Mouse (Mus musculus) MEL (cell line): ENCODE measurements around the gene Cdkal1. TPM values are rescaled to one million over a fixed set of nuclear protein-coding genes. Genes with fewer than 3 reads are reported as not detected.

Source experiments
- DNase-seq: peaks from one replicate; pipeline ENCODE4 v3.0.0; 2011; ENCODE audit warnings: low read depth, low spot score
- H3K27ac ChIP-seq: 2 replicates; pipeline ENCODE4 v1.5.1; 2012; ENCODE audit warnings: low read depth, mild to moderate bottlenecking, control low read depth, low read length, moderate library complexity; ENCODE audit not compliant: control insufficient read depth
- H3K27me3 ChIP-seq, 2 experiments: fragments of 150-350 bp in 1 of 2; sonication (generic) in 1 of 2; 2 replicates each; pipeline ENCODE4 v1.6.1; 2012; ENCODE audit warnings: low read length in 2 of 2, mild to moderate bottlenecking in 2 of 2, improper control_type of control experiment in 1 of 2, moderate library complexity in 1 of 2; ENCODE audit not compliant: insufficient read depth in 2 of 2, control insufficient read depth in 1 of 2
- H3K36me3 ChIP-seq, 2 experiments: 2 replicates each; pipeline ENCODE4 v1.6.1; 2012 to 2014; ENCODE audit warnings: low read length in 2 of 2, improper control_type of control experiment in 1 of 2, inconsistent platforms in 1 of 2, mild to moderate bottlenecking in 1 of 2; ENCODE audit not compliant: insufficient read depth in 2 of 2, control insufficient read depth in 1 of 2
- H3K4me1 ChIP-seq, 2 experiments: fragments of 150-350 bp in 1 of 2; sonication (generic) in 1 of 2; 2 replicates each; pipeline ENCODE4 v1.6.1; 2012; ENCODE audit warnings: low read length in 2 of 2, improper control_type of control experiment in 1 of 2, mild to moderate bottlenecking in 1 of 2; ENCODE audit not compliant: insufficient read depth in 2 of 2, control insufficient read depth in 1 of 2
- H3K4me3 ChIP-seq, 2 experiments: fragments of 150-350 bp in 1 of 2; sonication (generic) in 1 of 2; 2 replicates each; pipeline ENCODE4 v1.5.1; 2012; ENCODE audit warnings: low read depth in 2 of 2, low read length in 2 of 2, mild to moderate bottlenecking in 2 of 2, moderate library complexity in 2 of 2, control low read depth in 1 of 2, improper control_type of control experiment in 1 of 2; ENCODE audit not compliant: control insufficient read depth in 1 of 2, insufficient read depth in 1 of 2
- H3K79me2 ChIP-seq: 2 replicates; pipeline ENCODE4 v1.6.1; 2012; ENCODE audit warnings: mild to moderate bottlenecking, low read length, moderate library complexity; ENCODE audit not compliant: control insufficient read depth, poor library complexity, insufficient read depth
- H3K9ac ChIP-seq: 2 replicates; pipeline ENCODE4 v1.6.1; 2012; ENCODE audit warnings: low read depth, mild to moderate bottlenecking, control low read depth, low read length, moderate library complexity; ENCODE audit not compliant: control insufficient read depth, poor library complexity, severe bottlenecking
- H3K9me3 ChIP-seq: fragments of 150-350 bp; sonication (generic); replicated peaks from 2 replicates; pipeline ENCODE4 v1.6.1; 2012; ENCODE audit warnings: mild to moderate bottlenecking, low read length, improper control_type of control experiment, moderate library complexity; ENCODE audit not compliant: insufficient read depth
- BHLHE40 ChIP-seq: IDR thresholded peaks from 2 replicates; pipeline ENCODE4 v1.6.1; 2012; ENCODE audit warnings: low read depth, mild to moderate bottlenecking, inconsistent platforms, low read length, improper control_type of control experiment, borderline replicate concordance
- CHD1 ChIP-seq: IDR thresholded peaks from 2 replicates; pipeline ENCODE4 v1.6.1; 2012; ENCODE audit warnings: low read depth, mild to moderate bottlenecking, inconsistent platforms, low read length, improper control_type of control experiment
- CHD2 ChIP-seq: IDR thresholded peaks from 2 replicates; pipeline ENCODE4 v1.6.1; 2011; ENCODE audit warnings: low read length, improper control_type of control experiment
- CTCF ChIP-seq, 3 experiments: IDR thresholded peaks in 2 of 3; conservative IDR thresholded peaks in 1 of 3; 2 replicates each; pipeline ENCODE4 v1.5.1; 2011 to 2012; ENCODE audit warnings: low read length in 3 of 3, low read depth in 2 of 3, mild to moderate bottlenecking in 2 of 3, improper control_type of control experiment in 1 of 3, inconsistent platforms in 1 of 3, mixed read lengths in 1 of 3, moderate library complexity in 1 of 3; ENCODE audit not compliant: control insufficient read depth in 1 of 3, insufficient read depth in 1 of 3, poor library complexity in 1 of 3, severe bottlenecking in 1 of 3
- ELF1 ChIP-seq: IDR thresholded peaks from 2 replicates; pipeline ENCODE4 v1.6.1; 2014; ENCODE audit warnings: low read depth, mild to moderate bottlenecking, inconsistent platforms, low read length, improper control_type of control experiment, moderate library complexity
- EP300 ChIP-seq, 2 experiments: IDR thresholded peaks; 2 replicates each; pipeline ENCODE4 v1.6.1; 2011; ENCODE audit warnings: improper control_type of control experiment in 2 of 2, low read length in 2 of 2, low read depth in 1 of 2, mild to moderate bottlenecking in 1 of 2
- GATA1 ChIP-seq: IDR thresholded peaks from 2 replicates; pipeline ENCODE4 v1.6.1; 2011; ENCODE audit warnings: low read depth, low read length, improper control_type of control experiment
- MAZ ChIP-seq: IDR thresholded peaks from 2 replicates; pipeline ENCODE4 v1.6.1; 2012; ENCODE audit warnings: low read depth, mild to moderate bottlenecking, inconsistent platforms, low read length, improper control_type of control experiment
- MEF2A ChIP-seq: IDR thresholded peaks from 2 replicates; pipeline ENCODE4 v1.6.1; 2014; ENCODE audit warnings: low read depth, mild to moderate bottlenecking, inconsistent platforms, low read length, improper control_type of control experiment; ENCODE audit not compliant: poor library complexity, insufficient replicate concordance, severe bottlenecking; ENCODE audit errors: extremely low read depth
- POLR2AphosphoS2 ChIP-seq: IDR thresholded peaks from 2 replicates; pipeline ENCODE4 v1.6.1; 2011; ENCODE audit warnings: low read length, improper control_type of control experiment
- RCOR1 ChIP-seq: IDR thresholded peaks from 2 replicates; pipeline ENCODE4 v1.6.1; 2012; ENCODE audit warnings: low read depth, mild to moderate bottlenecking, inconsistent platforms, low read length, improper control_type of control experiment
- TBP ChIP-seq: IDR thresholded peaks from 2 replicates; pipeline ENCODE4 v1.8.0; 2011; ENCODE audit warnings: low read depth, low read length, improper control_type of control experiment
- UBTF ChIP-seq: IDR thresholded peaks from 2 replicates; pipeline ENCODE4 v1.6.1; 2012; ENCODE audit warnings: low read depth, mild to moderate bottlenecking, inconsistent platforms, low read length, improper control_type of control experiment, moderate library complexity, borderline replicate concordance; ENCODE audit not compliant: insufficient read depth
- USF1 ChIP-seq: IDR thresholded peaks from 2 replicates; pipeline ENCODE4 v1.6.1; 2014; ENCODE audit warnings: low read depth, mild to moderate bottlenecking, inconsistent platforms, low read length, improper control_type of control experiment, moderate library complexity
- USF2 ChIP-seq, 2 experiments: IDR thresholded peaks; 2 replicates each; pipeline ENCODE4 v1.6.1; 2011 to 2012; ENCODE audit warnings: improper control_type of control experiment in 2 of 2, low read length in 2 of 2, borderline replicate concordance in 1 of 2, inconsistent platforms in 1 of 2, low read depth in 1 of 2, mild to moderate bottlenecking in 1 of 2; ENCODE audit not compliant: insufficient read depth in 1 of 2
- ZC3H11A ChIP-seq: IDR thresholded peaks from 2 replicates; pipeline ENCODE4 v1.6.1; 2012; ENCODE audit warnings: low read depth, mild to moderate bottlenecking, inconsistent platforms, low read length, improper control_type of control experiment
- ZKSCAN1 ChIP-seq: IDR thresholded peaks from 2 replicates; pipeline ENCODE4 v1.6.1; 2012; ENCODE audit warnings: low read depth, mild to moderate bottlenecking, inconsistent platforms, low read length, improper control_type of control experiment, moderate library complexity
- polyA plus RNA-seq, 2 experiments: library from polyadenylated mRNA; stranded (reverse) in 1 of 2; unstranded in 1 of 2; fragments of >175 nt in 1 of 2; fragments of >200 nt in 1 of 2; gene quantifications; 2 replicates each; pipeline versions ENCODE4 v1.2.1 to v1.2.4; 2012; ENCODE audit warnings: low replicate concordance in 2 of 2, low read depth in 1 of 2; ENCODE audit not compliant: insufficient read length in 2 of 2, insufficient read depth in 1 of 2, missing spikeins in 1 of 2
- total RNA-seq: library from RNA; depleted of rRNA; stranded (reverse); fragments of 300-350 nt; gene quantifications from 2 replicates; pipeline ENCODE4 v1.2.3, GENCODE M21; 2012

The Cdkal1 gene
- total and polyA plus RNA-seq, 3 experiments, result 10.6 to 11.0 TPM; not detected in 1

- no peak for DNase-seq
- no peaks in the 10 kb centered on the region for H3K79me2 ChIP-seq
- H3K9me3 ChIP-seq, result no peaks in the 10 kb centered on the region
- H3K27ac ChIP-seq, result no peak overlapping the region
- H3K27me3 ChIP-seq, result no peaks in the 10 kb centered on the region; a peak in 1 of 4 replicates
- H3K4me3 ChIP-seq, result no peak overlapping the region
- no peak overlapping the region for H3K9ac ChIP-seq
- TF ChIP-seq ZC3H11A (no peak), GATA1 (no peak), CTCF (IDR thresholded peaks at IDR 0.05 in 2 of 3, conservative IDR thresholded peaks at IDR 0.05 in 1 of 3; ENCODE audit: control insufficient read depth in 1 of 3, insufficient read depth in 1 of 3, low read depth in 2 of 3, low read length in 3 of 3, poor library complexity in 1 of 3, severe bottlenecking in 1 of 3) (no peak), USF2 (IDR thresholded peaks at IDR 0.05; ENCODE audit: borderline replicate concordance in 1 of 2, insufficient read depth in 1 of 2, low read depth in 1 of 2, low read length in 2 of 2) (no peak), TBP (no peak), EP300 (IDR thresholded peaks at IDR 0.05; ENCODE audit: low read depth in 1 of 2, low read length in 2 of 2) (no peak), MAZ (no peak), BHLHE40 (no peak), CHD1 (no peak), CHD2 (no peak), RCOR1 (no peak)
- no peaks in the 10 kb centered on the region for H3K36me3 ChIP-seq
- no peaks in the 10 kb centered on the region for H3K4me1 ChIP-seq
Measured at GRCm38 (mm10) chr13:29271451-29271850, 584.0 kb downstream of the Cdkal1 start.

- H3K27me3 ChIP-seq, result no peaks in the 10 kb centered on the region
- no peak for DNase-seq
- H3K4me3 ChIP-seq, result no peak overlapping the region
- no peak for TF ChIP-seq POLR2AphosphoS2
- no peak for TF ChIP-seq ZKSCAN1
- TF ChIP-seq ELF1, result no peak
- TF ChIP-seq RCOR1, result no peak
- TF ChIP-seq MEF2A, result no peak
- no peak for TF ChIP-seq UBTF
- TF ChIP-seq USF1, result no peak
- TF ChIP-seq GATA1, result no peak
- H3K79me2 ChIP-seq, result no peaks in the 10 kb centered on the region
- H3K9me3 ChIP-seq, result no peaks in the 10 kb centered on the region
- H3K36me3 ChIP-seq, result no peaks in the 10 kb centered on the region
- H3K4me1 ChIP-seq, result no peaks in the 10 kb centered on the region
- H3K9ac ChIP-seq, result no peak overlapping the region
- no peak overlapping the region for H3K27ac ChIP-seq
Measured at GRCm38 (mm10) chr13:29264015-29264711, 591.3 kb downstream of the Cdkal1 start.
